Mouse (Mus musculus): ENCODE measurements at regions not wholly inside any gene's neighbourhood (a gene's known extent, or its start where the extent isn't known, plus 50 kb on each side); places are given as distances from the start of the nearest gene placed in this dataset.

DNA sequence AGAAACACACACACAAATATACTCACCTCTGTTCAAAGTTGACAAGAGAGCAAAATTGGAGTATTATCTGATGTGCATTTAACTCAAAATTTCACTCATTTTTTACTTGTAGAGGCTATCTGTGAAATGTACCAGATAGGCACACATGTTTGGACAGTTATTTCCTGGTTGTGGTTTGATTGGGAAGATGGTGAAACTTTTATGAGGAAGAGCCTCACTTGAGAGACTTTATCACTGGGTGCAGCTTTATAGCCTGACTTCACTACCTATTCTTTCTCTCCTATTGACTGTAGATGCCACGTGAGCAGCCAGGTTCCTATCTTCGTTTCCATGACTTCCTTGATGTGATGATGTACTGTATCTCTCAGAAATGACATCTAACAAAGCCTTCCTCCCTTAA is 77.3 kb upstream of the Fmo9 start:
- no peak for TF ChIP-seq CTCF (IDR thresholded peaks at IDR 0.05)
- no peak for ATAC-seq (ENCODE audit: low FRiP score)
- Histone ChIP-seq H3K27me3 (ENCODE audit: insufficient read depth, low read length) (no peaks in the 10 kb centered on the region), H3K36me3 (ENCODE audit: insufficient read depth, low read length) (no peaks in the 10 kb centered on the region), H3K4me2 (ENCODE audit: low read depth, low read length, poor library complexity, severe bottlenecking) (no peak overlapping the region), H3K4me3 (ENCODE audit: low read depth, low read length) (no peak overlapping the region), H3K9me3 (ENCODE audit: low read length) (no peaks in the 10 kb centered on the region), H3K27ac (ENCODE audit: low read depth, low read length) (no peak overlapping the region), H3K4me1 (ENCODE audit: insufficient read depth, low read length) (no peaks in the 10 kb centered on the region), H3K9ac (replicated peaks; ENCODE audit: low read length, poor library complexity, severe bottlenecking) (no peak overlapping the region)
- DNase-seq (ENCODE audit: low spot score): no peak
- WGBS: 78% methylated on average over 2 of the region's 2 CpGs

DNA sequence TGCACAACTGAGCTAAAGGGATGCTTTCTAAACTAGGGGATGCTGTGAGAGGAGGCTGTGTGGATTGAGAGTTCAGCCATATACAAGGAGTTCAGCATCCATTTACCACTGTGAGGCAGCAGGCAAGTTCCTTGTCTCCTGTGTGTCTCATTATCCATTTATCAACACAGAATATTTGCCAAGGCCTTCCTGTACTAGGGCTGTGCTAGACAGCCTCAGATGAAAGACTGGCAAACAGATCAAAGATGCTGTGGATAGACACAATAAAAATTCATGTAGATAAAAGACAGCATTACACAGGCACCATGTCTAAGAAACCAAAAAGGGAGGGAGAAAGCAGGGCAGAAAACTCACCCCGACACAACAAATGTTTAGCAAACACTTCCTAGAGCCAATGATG is 91.5 kb upstream of the Fmo9 start:
- H3K9me3 ChIP-seq (ENCODE audit: low read length): no peaks in the 10 kb centered on the region
- DNase-seq (ENCODE audit: low spot score) (no peak), ATAC-seq (ENCODE audit: low FRiP score) (no peak)
- H3K4me3 ChIP-seq (ENCODE audit: low read depth, low read length): no peak overlapping the region
- no peak overlapping the region for H3K4me2 ChIP-seq (ENCODE audit: low read depth, low read length, poor library complexity, severe bottlenecking)
- no peak for TF ChIP-seq CTCF (IDR thresholded peaks at IDR 0.05)
- no peaks in the 10 kb centered on the region for H3K36me3 ChIP-seq (ENCODE audit: insufficient read depth, low read length)
- H3K27ac ChIP-seq (ENCODE audit: low read depth, low read length): no peak overlapping the region
- no peaks in the 10 kb centered on the region for H3K27me3 ChIP-seq (ENCODE audit: insufficient read depth, low read length)
- WGBS: 77% methylated on average over 1 of the region's 1 CpGs
- no peak overlapping the region for H3K9ac ChIP-seq (replicated peaks; ENCODE audit: low read length, poor library complexity, severe bottlenecking)
- no peaks in the 10 kb centered on the region for H3K4me1 ChIP-seq (ENCODE audit: insufficient read depth, low read length)

DNA sequence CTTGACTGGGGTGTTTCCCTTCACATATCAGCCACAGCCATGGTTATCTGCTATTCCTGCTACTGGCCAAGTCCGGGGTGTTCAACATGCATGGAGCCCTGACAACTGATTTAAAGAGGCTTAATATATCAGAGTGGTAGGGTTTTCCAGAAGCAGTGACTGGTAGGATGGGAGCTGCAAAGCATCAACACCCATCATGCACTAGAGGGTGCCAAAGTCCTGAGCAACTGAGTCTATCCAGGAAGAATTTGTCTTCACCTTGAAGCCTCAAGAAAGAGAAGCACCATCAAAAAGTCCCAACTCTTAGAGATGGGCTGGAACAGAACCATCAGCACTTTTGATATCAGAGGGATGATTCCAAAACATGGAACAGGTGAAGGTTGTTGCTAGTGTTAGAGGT is 100.5 kb upstream of the Fmo9 start:
- TF ChIP-seq CTCF (IDR thresholded peaks at IDR 0.05): peak; percentile 81
- Histone ChIP-seq H3K9ac (replicated peaks; ENCODE audit: low read length, poor library complexity, severe bottlenecking) (no peak overlapping the region), H3K27ac (ENCODE audit: low read depth, low read length) (no peak overlapping the region), H3K4me2 (ENCODE audit: low read depth, low read length, poor library complexity, severe bottlenecking) (no peak overlapping the region), H3K4me1 (ENCODE audit: insufficient read depth, low read length) (no peaks in the 10 kb centered on the region), H3K36me3 (ENCODE audit: insufficient read depth, low read length) (no peaks in the 10 kb centered on the region), H3K27me3 (ENCODE audit: insufficient read depth, low read length) (no peaks in the 10 kb centered on the region), H3K9me3 (ENCODE audit: low read length) (no peaks in the 10 kb centered on the region), H3K4me3 (ENCODE audit: low read depth, low read length) (no peak overlapping the region)
- WGBS: 67% methylated on average over 1 of the region's 1 CpGs
- peak; percentile 87 for DNase-seq (ENCODE audit: low spot score)
- ATAC-seq (ENCODE audit: low FRiP score): no peak

DNA sequence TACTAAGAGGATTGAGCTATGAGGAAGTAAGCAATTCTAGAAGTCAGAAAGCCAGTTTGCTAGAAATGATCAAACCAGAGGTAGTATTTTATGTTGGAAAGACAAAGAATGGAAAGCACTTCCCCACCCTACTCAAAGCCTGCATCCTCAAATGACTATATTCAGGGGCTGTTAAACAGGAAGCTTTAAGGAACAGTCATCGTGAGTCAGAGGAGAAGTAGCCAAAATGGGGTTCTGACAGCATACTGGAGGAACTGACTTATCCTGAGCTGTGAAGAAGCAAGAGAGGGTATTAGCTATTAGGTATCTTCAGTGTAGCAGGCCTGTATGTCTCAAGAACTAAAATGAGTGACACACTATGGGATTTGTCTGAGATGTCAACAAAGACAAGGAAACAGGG is 106.3 kb upstream of the Fmo9 start:
- TF ChIP-seq CTCF (IDR thresholded peaks at IDR 0.05): no peak

DNA sequence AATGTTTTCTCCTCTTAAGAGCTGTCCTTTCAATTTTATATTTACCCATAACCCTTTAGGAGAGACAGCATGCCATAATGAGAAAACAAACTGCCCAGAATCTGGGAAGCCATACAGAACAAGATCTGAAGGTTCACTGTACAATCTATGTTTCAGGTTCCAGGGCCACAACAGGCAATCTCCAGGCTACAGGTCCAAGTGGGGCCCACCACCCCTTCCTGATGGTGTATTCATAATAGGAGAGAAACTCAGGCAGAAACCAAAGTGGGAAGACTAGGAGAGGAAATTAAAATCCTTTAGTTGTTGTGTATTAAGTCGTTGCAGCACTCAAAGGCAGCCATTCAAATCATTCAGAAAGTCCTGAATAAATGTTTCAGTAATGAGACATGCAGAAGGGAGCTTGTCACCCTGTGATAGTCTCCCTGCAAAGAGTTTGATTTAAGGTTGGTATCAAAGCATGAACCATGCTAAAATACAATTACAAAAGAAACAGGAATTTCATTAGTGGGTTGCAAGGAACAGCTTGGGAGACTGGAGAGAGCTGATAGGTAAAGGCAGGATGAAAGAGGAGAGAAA is 107.3 kb upstream of the Fmo9 start:
- DNase-seq (ENCODE audit: low spot score): no peak
- no peak for ATAC-seq (ENCODE audit: low FRiP score)

More for the DNA sequence above, 106.3 kb upstream of the Fmo9 start:
- Histone ChIP-seq H3K4me2 (ENCODE audit: low read depth, low read length, poor library complexity, severe bottlenecking) (no peak overlapping the region), H3K36me3 (ENCODE audit: insufficient read depth, low read length) (no peaks in the 10 kb centered on the region), H3K9me3 (ENCODE audit: low read length) (no peaks in the 10 kb centered on the region), H3K4me1 (ENCODE audit: insufficient read depth, low read length) (no peaks in the 10 kb centered on the region), H3K9ac (replicated peaks; ENCODE audit: low read length, poor library complexity, severe bottlenecking) (no peak overlapping the region), H3K4me3 (ENCODE audit: low read depth, low read length) (no peak overlapping the region), H3K27me3 (ENCODE audit: insufficient read depth, low read length) (no peaks in the 10 kb centered on the region), H3K27ac (ENCODE audit: low read depth, low read length) (no peak overlapping the region)
- DNase-seq (ENCODE audit: low spot score) (no peak), ATAC-seq (ENCODE audit: low FRiP score) (no peak)
- WGBS: 74% methylated on average over 1 of the region's 1 CpGs

DNA sequence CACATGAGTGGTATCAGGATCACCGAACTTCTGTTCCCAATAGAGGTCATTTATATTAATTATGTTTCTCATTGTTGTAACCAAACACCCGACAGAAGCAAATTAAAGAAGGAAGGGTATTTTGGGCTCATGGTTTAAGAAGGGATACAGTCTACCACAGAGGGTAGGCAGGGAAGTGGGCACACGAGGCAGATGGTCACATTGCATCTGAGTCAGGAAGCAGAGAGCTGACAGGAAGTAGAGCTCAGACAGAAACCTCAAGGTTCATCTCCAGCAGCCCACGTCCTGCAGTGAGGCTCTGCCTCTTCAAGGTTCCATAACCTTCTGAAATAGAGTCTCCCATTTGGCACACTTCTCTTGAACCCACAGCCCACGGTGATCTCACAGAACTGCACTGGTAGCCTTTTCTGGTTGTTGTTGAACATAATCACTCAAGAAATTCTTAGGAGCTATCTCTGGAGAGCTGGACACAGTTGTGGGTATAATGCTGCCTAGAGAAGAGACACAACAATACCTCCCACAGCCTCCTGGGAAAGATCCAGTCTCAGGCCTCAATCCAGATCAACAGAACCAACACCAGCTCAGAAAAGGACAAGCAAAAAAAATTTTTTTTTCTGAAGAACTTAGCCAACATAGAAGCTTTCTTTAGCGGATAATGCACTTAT is 111.5 kb upstream of the Fmo9 start:
- Histone ChIP-seq H3K9me3 (ENCODE audit: low read length) (no peaks in the 10 kb centered on the region), H3K4me3 (ENCODE audit: low read depth, low read length) (no peak overlapping the region), H3K4me2 (ENCODE audit: low read depth, low read length, poor library complexity, severe bottlenecking) (no peak overlapping the region), H3K27ac (ENCODE audit: low read depth, low read length) (no peak overlapping the region), H3K9ac (replicated peaks; ENCODE audit: low read length, poor library complexity, severe bottlenecking) (no peak overlapping the region), H3K4me1 (ENCODE audit: insufficient read depth, low read length) (no peaks in the 10 kb centered on the region), H3K27me3 (ENCODE audit: insufficient read depth, low read length) (no peaks in the 10 kb centered on the region), H3K36me3 (ENCODE audit: insufficient read depth, low read length) (no peaks in the 10 kb centered on the region)
- TF ChIP-seq CTCF (IDR thresholded peaks at IDR 0.05): no peak
- no peak for ATAC-seq (ENCODE audit: low FRiP score)
- 87% methylated on average over 6 of the region's 6 CpGs for WGBS
- DNase-seq (ENCODE audit: low spot score): no peak

More for the DNA sequence above, 107.3 kb upstream of the Fmo9 start:
- Histone ChIP-seq H3K36me3 (ENCODE audit: insufficient read depth, low read length) (no peaks in the 10 kb centered on the region), H3K4me2 (ENCODE audit: low read depth, low read length, poor library complexity, severe bottlenecking) (no peak overlapping the region), H3K9me3 (ENCODE audit: low read length) (no peaks in the 10 kb centered on the region), H3K27ac (ENCODE audit: low read depth, low read length) (no peak overlapping the region), H3K4me1 (ENCODE audit: insufficient read depth, low read length) (no peaks in the 10 kb centered on the region), H3K4me3 (ENCODE audit: low read depth, low read length) (no peak overlapping the region), H3K9ac (replicated peaks; ENCODE audit: low read length, poor library complexity, severe bottlenecking) (no peak overlapping the region), H3K27me3 (ENCODE audit: insufficient read depth, low read length) (no peaks in the 10 kb centered on the region)
- TF ChIP-seq CTCF (IDR thresholded peaks at IDR 0.05): no peak
- WGBS: 18% methylated on average over 1 of the region's 1 CpGs
